Comparison of ENCODE assay signal across 28 mouse cellular contexts in genomic region chr1:165625896-165626295, GRCm38 (mm10). TPM values are rescaled to one million over a fixed set of nuclear protein-coding genes. Genes with fewer than 3 reads are reported as not detected.
DNase-seq lines count a peak whose midpoint lies in the region; ATAC-seq and TF ChIP-seq lines count a peak whose summit lies in the region.
"Had no signal": no experiment of that assay in that cellular context is flagged by ENCODE, and none has a peak within 500 bp of the region (broad histone marks: within the 10 kb centered on the region; RNA-seq: fewer than 3 reads in every experiment).

No protein-coding gene starts in this region.

- H3K4me1 ChIP-seq in hindbrain, embryonic 14.5 days (replicated peaks; ENCODE audit: control insufficient read depth, insufficient read depth, low read length): peaks cover 14% of the 10 kb centered on the region
- H3K4me1 ChIP-seq in cerebellum, adult 2 months (ENCODE audit: control insufficient read depth, insufficient read depth, low read length): peaks cover 25% of the 10 kb centered on the region

- H3K27ac ChIP-seq in hindbrain, embryonic 14.5 days: no peak overlapping the region
- H3K27ac ChIP-seq in cerebellum, adult 2 months (ENCODE audit: insufficient read depth, low read length): no peak overlapping the region
- H3K27ac ChIP-seq: embryonic facial prominence, embryonic 13.5 days; hindbrain, embryonic 12.5 days; limb, embryonic 13.5 days; liver, embryonic 12.5 days; midbrain, embryonic 10.5 days; midbrain, embryonic 15.5 days had no signal

- H3K36me3 ChIP-seq in hindbrain, embryonic 14.5 days (replicated peaks; ENCODE audit: control insufficient read depth, insufficient read depth): no peaks in the 10 kb centered on the region; the same call in 1 of the 2 replicates
- H3K36me3 ChIP-seq: hindbrain, embryonic 12.5 days; midbrain, embryonic 15.5 days had no signal

- no peak overlapping the region for H3K9ac ChIP-seq in hindbrain, embryonic 14.5 days
- H3K9ac ChIP-seq: embryonic facial prominence, embryonic 13.5 days; forebrain, postnatal 0 days; hindbrain, embryonic 12.5 days; limb, embryonic 13.5 days; liver, embryonic 12.5 days; midbrain, embryonic 15.5 days had no signal

- H3K27me3 ChIP-seq in hindbrain, embryonic 14.5 days (ENCODE audit: control insufficient read depth, insufficient read depth, low read length): no peaks in the 10 kb centered on the region
- H3K27me3 ChIP-seq in cerebellum, adult 2 months (ENCODE audit: control insufficient read depth, insufficient read depth, low read length): no peaks in the 10 kb centered on the region
- H3K27me3 ChIP-seq: embryonic facial prominence, embryonic 13.5 days; hindbrain, embryonic 12.5 days; limb, embryonic 13.5 days; liver, embryonic 12.5 days; midbrain, embryonic 15.5 days had no signal

- H3K4me2 ChIP-seq in hindbrain, embryonic 14.5 days (replicated peaks): no peak overlapping the region
- H3K4me2 ChIP-seq: embryonic facial prominence, embryonic 13.5 days; hindbrain, embryonic 12.5 days; limb, embryonic 13.5 days; liver, embryonic 12.5 days; midbrain, embryonic 15.5 days had no signal

- peak; percentile 28 for DNase-seq in kidney, adult 11 months
- DNase-seq in kidney, adult 8-10 months: no peak
- DNase-seq in kidney, adult 9 months: peak; percentile 35
- DNase-seq in kidney, postnatal 14 days: peak; percentile 60
- no peak for DNase-seq in hindbrain, embryonic 14.5 days (ENCODE audit: low spot score)
- DNase-seq in cerebellum, adult 2 months: no peak
- DNase-seq: adrenal gland, postnatal 14 days; cerebellum, adult 11 months; cerebellum, adult 9-11 months; forebrain, postnatal 0 days; gastrocnemius, postnatal 10 days; heart, adult 11 months; heart, postnatal 36 days; lung, adult 18-20 months; lung, postnatal 10 days; spleen, adult 18-20 months had no signal

- no peak for TF ChIP-seq CTCF in cerebellum, adult 2 months (IDR thresholded peaks at IDR 0.05; ENCODE audit: borderline replicate concordance, insufficient read depth, low read depth, low read length)

- TF ChIP-seq POLR2A in cerebellum, adult 2 months (IDR thresholded peaks at IDR 0.05; ENCODE audit: borderline replicate concordance, insufficient read depth, low read length): no peak

- H3K9me3 ChIP-seq in hindbrain, embryonic 14.5 days (ENCODE audit: control insufficient read depth, low read length): no peaks in the 10 kb centered on the region
- H3K9me3 ChIP-seq: embryonic facial prominence, embryonic 13.5 days; hindbrain, embryonic 12.5 days; limb, embryonic 13.5 days; liver, embryonic 12.5 days; midbrain, embryonic 10.5 days; midbrain, embryonic 15.5 days had no signal

- no peak overlapping the region for H3K4me3 ChIP-seq in hindbrain, embryonic 14.5 days (replicated peaks; ENCODE audit: low read length)
- H3K4me3 ChIP-seq in cerebellum, adult 2 months (replicated peaks; ENCODE audit: insufficient read depth, low read depth, low read length): no peak overlapping the region
- H3K4me3 ChIP-seq: embryonic facial prominence, embryonic 13.5 days; erythroblast, embryonic 14.5 days; hindbrain, embryonic 12.5 days; limb, embryonic 13.5 days; liver, embryonic 12.5 days; midbrain, embryonic 10.5 days; midbrain, embryonic 15.5 days had no signal

- 82% methylated on average over 5 of the region's 5 CpGs for WGBS in hindbrain, embryonic 14.5 days
- 73% methylated on average over 5 of the region's 5 CpGs for WGBS in cerebellum, adult 2 months

- 0 out of 2 replicates have a peak, but pooled peaks have one; percentile 7 for ATAC-seq in granulocyte monocyte progenitor cell, adult 5-6 weeks (replicated peaks; ENCODE audit: poor library complexity, severe bottlenecking)
- no peak for ATAC-seq in hindbrain, embryonic 14.5 days (ENCODE audit: low FRiP score)
- no peak for ATAC-seq in erythroblast, adult 5-6 weeks (replicated peaks; ENCODE audit: low FRiP score, poor library complexity, severe bottlenecking)
- ATAC-seq: CD4-positive, CD25-positive, alpha-beta regulatory T cell, adult 4 months; forebrain, postnatal 0 days; intestine, postnatal 0 days; liver, embryonic 12.5 days; midbrain, embryonic 15.5 days had no signal

RNA-seq across cellular contexts. Expression of gene Mpzl1, which starts 8.4 kb away (rescaled TPM):
- total RNA-seq in granulocyte monocyte progenitor cell, adult 5-6 weeks (2014; fragmentation: Nextera tagmentation): 0.98 and 20.5 TPM in 2 replicates
- 0.41 and 0.73 TPM in 2 replicates for total RNA-seq in granulocyte monocyte progenitor cell, adult 5-6 weeks (2017)
- polyA plus RNA-seq in hindbrain, embryonic 14.5 days (2014; fragmentation: Nextera tagmentation; extraction: Ambion mirVana): 176 and 179 TPM in 2 replicates
- 0.19 and 7.5 TPM in 2 replicates for total RNA-seq in erythroblast, adult 5-6 weeks (2015; ENCODE audit: low replicate concordance)
- total RNA-seq in erythroblast, adult 5-6 weeks (2017; ENCODE audit: low replicate concordance): 0.51 and 2.0 TPM in 2 replicates
- 54.5 and 57.0 TPM in 2 replicates for polyA plus RNA-seq in cerebellum, adult 2 months (2012; rRNA removed)
- total RNA-seq: neutrophil, adult 5-6 weeks had no signal

Comparison
In these comparisons a context has a peak if more than half of its experiments do, and no peak if none do; other contexts are left out.
1. DNase-seq: peak in kidney, adult 11 months (single experiment), kidney, adult 9 months (single experiment) and kidney, postnatal 14 days (single experiment); none in kidney, adult 8-10 months (0 of 2), hindbrain, embryonic 14.5 days (single experiment) and cerebellum, adult 2 months (0 of 2).